Mouse (Mus musculus) T-helper 1 cell (primary cell): ENCODE measurements at regions not wholly inside any gene's neighbourhood (a gene's known extent, or its start where the extent isn't known, plus 50 kb on each side); places are given as distances from the start of the nearest gene placed in this dataset.

ENCODE experiments used
- in situ Hi-C: fragments of 300-600 bp; cut with MboI, MseI; formaldehyde crosslinking; loops from one replicate; pipeline ENCODE4 v1.15.1; 2025; ENCODE audit warnings: high pct_unique_total_duplicates

DNA sequence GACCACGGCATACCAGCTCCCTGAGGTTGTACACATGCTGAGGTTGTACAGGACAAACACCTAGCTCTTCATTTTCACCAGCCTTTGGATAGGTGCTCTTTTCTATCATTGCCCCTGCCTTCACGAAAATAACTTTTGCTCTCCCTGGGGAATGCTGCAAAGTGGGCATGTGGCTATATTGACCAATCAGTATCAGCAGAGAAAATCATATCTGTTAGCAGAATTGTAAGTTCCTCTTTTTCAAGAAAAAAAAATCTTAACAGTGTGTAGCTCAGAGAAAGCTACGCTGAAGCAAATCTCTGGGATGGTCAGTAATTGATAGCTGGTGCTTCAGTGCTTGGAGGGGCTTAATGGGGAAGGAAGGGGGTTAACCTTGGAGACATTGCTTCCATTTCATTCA, 319.6 kb upstream of the 5930422O12Rik start:
- in situ Hi-C loops, result no loop called here

DNA sequence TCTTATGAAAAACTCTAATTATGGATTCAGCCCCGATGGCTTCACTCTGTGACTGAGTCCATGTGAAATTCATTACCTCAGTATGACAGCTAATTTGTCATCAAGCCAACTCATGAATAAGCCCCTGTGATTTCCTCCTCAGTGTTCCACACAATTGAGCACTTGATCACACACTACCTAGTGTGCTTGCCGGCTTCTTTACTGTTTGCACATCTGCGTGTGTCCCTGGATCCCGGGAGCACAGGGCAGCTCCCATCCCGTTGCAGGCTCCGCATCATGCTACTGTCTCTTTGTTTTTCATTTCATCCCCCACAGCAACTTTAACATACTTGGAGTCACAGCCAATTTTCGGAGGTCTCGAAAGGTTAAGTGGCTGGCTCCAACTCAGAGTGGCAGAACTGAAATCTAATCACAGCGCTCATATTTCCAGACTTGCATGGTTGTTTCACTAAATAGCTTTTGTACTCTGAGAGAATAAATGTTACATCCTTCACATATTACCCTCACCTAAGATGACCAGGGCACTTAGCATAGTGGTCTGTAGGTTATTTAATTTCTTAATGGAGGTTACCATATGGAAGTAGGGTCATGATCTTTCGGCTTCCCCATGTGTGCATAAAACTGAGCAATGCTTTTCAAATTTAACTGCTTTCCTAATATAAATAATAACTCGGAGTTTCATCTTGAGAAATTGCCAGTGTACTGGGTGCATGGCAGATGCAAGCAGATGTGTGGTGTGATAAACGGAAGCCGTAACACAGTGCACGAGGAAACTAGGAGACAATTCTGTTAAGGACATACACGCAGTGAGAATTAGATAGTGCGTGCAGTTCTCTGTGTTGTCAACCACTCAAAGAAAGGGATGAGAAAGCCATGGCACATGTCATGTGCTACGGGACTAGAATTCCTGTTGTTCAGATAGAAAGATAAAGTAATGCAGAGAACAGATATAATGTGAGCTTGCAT, 313.0 kb upstream of the 5930422O12Rik start:
- in situ Hi-C loops, result no loop called here

DNA sequence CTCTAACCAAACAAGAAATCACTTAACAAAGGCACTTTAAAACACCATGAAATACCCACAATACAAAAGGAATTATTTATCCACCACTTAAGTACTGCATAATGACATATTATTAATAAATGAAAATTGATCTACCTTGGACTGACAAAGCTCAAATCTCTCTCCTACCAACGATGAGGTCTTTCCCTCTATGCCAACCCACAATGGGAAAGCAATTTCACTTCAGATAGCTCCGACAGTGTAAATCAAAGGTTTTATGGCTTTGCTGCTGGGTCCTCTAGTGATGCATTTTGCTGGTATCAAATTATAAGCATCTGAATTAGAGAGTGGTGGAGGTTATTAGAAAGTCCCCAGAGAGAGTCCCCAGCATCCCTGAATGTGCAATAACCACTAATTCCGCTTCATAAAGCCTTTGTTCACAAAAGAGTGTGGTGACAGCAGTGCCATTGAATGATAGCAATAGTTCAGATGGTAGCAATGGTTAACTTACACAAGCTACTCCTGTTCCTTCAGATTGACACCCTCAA, 305.4 kb upstream of the 5930422O12Rik start:
- in situ Hi-C loops, result no loop called here

DNA sequence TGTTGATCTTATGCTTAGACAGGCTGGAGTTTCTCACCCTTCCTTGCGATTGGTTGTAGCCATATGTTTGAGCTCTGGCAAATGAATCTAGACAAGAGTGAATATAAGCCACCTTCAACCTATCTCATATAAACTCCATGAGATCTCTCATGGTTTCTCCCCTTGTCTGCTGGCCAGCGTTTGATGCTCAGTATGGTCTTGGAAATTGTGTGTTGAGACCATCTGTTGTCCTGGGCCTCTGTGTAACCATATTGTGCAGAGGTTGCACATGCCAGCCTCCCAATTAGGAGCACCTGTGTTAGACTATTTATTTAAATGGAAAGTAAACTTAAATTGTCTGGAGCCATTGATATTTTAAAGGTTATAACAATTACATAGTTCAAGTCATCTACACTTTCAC, 301.5 kb upstream of the 5930422O12Rik start:
- in situ Hi-C loops, result no loop called here

DNA sequence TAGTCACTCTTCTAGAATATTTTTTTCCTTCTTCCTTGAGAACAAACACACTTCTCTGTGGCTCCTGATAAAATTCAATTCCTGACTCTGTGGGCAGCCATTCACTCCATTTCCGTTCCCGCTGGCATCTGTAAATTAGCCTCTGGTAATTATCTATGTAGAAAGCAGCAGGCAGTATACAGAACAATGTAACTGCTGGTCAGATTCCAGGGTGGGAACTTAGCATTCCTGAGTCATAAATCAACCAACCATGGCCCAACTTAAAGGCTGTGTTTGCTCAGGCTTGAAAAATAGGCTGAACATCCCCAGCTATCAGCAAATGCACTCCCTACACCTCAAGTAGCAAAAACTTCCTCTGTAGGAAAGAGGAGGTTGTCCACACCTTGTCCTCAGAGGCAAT, 289.6 kb upstream of the 5930422O12Rik start:
- in situ Hi-C loops, result no loop called here

DNA sequence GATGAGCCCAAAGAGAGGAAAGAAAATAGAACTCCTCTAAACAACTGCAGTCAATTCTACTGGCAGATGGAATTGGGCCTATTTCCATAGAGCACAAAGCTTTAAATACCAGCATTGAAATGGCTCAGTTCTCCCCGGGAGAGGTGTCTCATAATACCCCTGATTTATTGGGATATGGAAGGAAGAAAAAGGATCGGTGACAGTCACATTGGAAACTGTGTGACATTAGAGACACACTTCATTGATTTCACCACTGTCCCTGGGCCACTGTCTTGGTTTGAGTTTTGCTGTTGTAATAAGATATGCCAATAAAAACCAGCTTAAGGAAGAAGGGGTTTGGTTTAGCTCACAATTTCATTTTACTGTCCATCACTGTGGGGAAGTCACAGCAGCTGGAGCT, 288.7 kb upstream of the 5930422O12Rik start:
- in situ Hi-C loops, result no loop called here

DNA sequence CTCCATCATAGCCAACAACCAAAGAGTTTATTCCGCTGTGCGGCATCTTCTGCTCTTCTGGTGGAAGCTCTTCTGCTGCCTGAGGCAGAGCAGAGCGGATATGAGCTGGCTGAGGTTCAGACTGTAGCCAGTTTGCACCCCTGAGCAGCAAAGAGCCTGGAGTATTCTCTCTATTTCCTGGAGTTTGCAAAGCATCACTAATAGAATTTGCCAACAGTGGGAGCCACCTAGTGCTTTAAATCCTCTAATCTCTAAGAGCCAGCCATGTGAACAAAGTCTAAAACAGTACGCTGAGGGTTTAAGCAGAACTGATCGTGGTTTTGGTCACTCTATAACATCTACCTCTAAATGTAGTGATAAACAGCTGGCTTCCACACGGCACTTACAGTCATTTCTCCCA, 250.9 kb upstream of the 5930422O12Rik start:
- in situ Hi-C loops, result loop anchor here (25.0 kb wide), 1 partner anchor 1965 kb away; no protein-coding TSS in a partner anchor

DNA sequence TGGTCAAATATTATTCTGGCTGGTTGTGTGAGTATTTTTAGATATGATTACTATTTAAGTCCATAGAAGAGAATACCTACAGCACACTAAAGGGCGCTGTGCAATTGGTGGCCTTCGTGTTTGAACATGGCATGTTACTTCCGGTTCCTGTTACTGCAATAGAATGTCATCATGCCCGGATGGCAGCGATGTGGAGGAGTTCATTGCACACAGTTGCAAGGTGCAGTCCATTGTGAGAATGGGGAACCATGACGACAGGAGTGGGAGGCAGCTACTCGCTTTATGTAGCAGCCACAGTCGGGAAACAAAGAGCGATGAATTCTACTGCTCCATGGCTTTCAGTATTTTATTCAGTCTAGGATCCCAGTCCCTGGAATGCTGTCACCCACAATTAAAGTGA, 245.5 kb upstream of the 5930422O12Rik start:
- in situ Hi-C loops, result loop anchor here (10.0 to 25.0 kb wide), 4 partner anchors 958 to 1971 kb away; no protein-coding TSS in a partner anchor
